Mouse (Mus musculus) heart, adult 2 months (tissue): Measurements from ENCODE around the gene Zswim8. TPM values are rescaled to one million over a fixed set of nuclear protein-coding genes. Genes with fewer than 3 reads are reported as not detected.

ENCODE experiments used
- DNase-seq, 2 experiments: peaks; one replicate each; pipeline ENCODE4 v3.0.0; 2021
- H3K27ac ChIP-seq: fragments of 200-600 bp; 2 replicates; pipeline ENCODE4 v1.8.1; 2022
- H3K27me3 ChIP-seq: fragments of 200-500 bp; 2 replicates; pipeline ENCODE4 v1.6.1; 2012; ENCODE audit warnings: mild to moderate bottlenecking, low read length, inconsistent platforms, mixed read lengths; ENCODE audit not compliant: control insufficient read depth, insufficient read depth
- H3K36me3 ChIP-seq: fragments of 200-500 bp; 2 replicates; pipeline ENCODE4 v1.6.1; 2012; ENCODE audit warnings: low read length, inconsistent platforms; ENCODE audit not compliant: control insufficient read depth, insufficient read depth
- H3K4me1 ChIP-seq: fragments of 200-500 bp; 2 replicates; pipeline ENCODE4 v1.6.1; 2011; ENCODE audit warnings: low read length; ENCODE audit not compliant: control insufficient read depth, insufficient read depth
- H3K4me3 ChIP-seq: fragments of 200-600 bp; 2 replicates; pipeline ENCODE4 v1.8.1; 2022
- H3K79me2 ChIP-seq: fragments of 200-500 bp; replicated peaks from 2 replicates; pipeline ENCODE4 v1.6.1; 2012; ENCODE audit warnings: mild to moderate bottlenecking, inconsistent platforms, low read length, moderate library complexity, mixed read lengths; ENCODE audit not compliant: control insufficient read depth, insufficient read depth
- H3K9ac ChIP-seq: fragments of 200-500 bp; 2 replicates; pipeline ENCODE4 v1.6.1; 2012; ENCODE audit warnings: low read depth, mild to moderate bottlenecking, control low read depth, inconsistent platforms, low read length, mixed read lengths
- CTCF ChIP-seq: fragments of 200-600 bp; IDR thresholded peaks from 2 replicates; pipeline ENCODE4 v1.8.1; 2022; ENCODE audit warnings: antibody characterized with exemption, mild to moderate bottlenecking, moderate library complexity
- EP300 ChIP-seq: fragments of 200-500 bp; IDR thresholded peaks from 2 replicates; pipeline ENCODE4 v1.6.1; 2011; ENCODE audit warnings: low read depth, low read length, control low read depth; ENCODE audit not compliant: insufficient read depth
- POLR2A ChIP-seq: fragments of 200-500 bp; IDR thresholded peaks from 2 replicates; pipeline ENCODE4 v1.6.1; 2011; ENCODE audit warnings: mild to moderate bottlenecking, low read depth, low read length, control low read depth; ENCODE audit not compliant: insufficient read depth
- WGBS: fragments of 180-500 bp; shearing (Covaris S2); methylation state at CpG from one replicate; pipeline ENCODE4 v1.1.7; 2018; 5-methylcytosine and 5-hydroxymethylcytosine counted together
- intact Hi-C: fragments of 180-260 bp; cut with DNase I; formaldehyde crosslinking; loops from one replicate; pipeline ENCODE4 v1.15.1; 2025
- polyA plus RNA-seq: library from polyadenylated mRNA; depleted of rRNA; stranded (reverse); fragments of >200 nt; gene quantifications from 2 replicates; pipeline ENCODE4 v1.2.3, GENCODE M21; 2012
- total RNA-seq, 2 experiments: library from RNA; stranded (reverse); gene quantifications; 2 replicates each; pipeline ENCODE4 v1.2.3; 2021

Zswim8 gene
- total and polyA plus RNA-seq, 3 experiments: 38.5 to 108 (median 40.0) TPM

GRCm38 (mm10) chr14:20661661-20662331 lies 45.6 kb upstream of the Zswim8 start:
- no peaks in the 10 kb centered on the region; the same call in 1 of the 2 replicates for H3K4me1 ChIP-seq
- DNase-seq: no peak
- TF ChIP-seq POLR2A (no peak), EP300 (no peak), CTCF (no peak)

GRCm38 (mm10) chr14:20662740-20663139 lies 44.6 kb upstream of the Zswim8 start:
- Histone ChIP-seq H3K9ac (no peak overlapping the region; the same call in 1 of the 2 replicates), H3K27me3 (no peaks in the 10 kb centered on the region), H3K4me1 (no peaks in the 10 kb centered on the region; the same call in 1 of the 2 replicates), H3K79me2 (no peaks in the 10 kb centered on the region), H3K4me3 (no peak overlapping the region; the same call in 1 of the 2 replicates), H3K36me3 (no peaks in the 10 kb centered on the region), H3K27ac (peak overlapping the region; percentile 96)
- TF ChIP-seq EP300: no peak
- TF ChIP-seq POLR2A: 0 out of 2 replicates have a peak, but pooled peaks have one; percentile 24
- no peak for TF ChIP-seq CTCF
- DNase-seq: no peak
- intact Hi-C loops: no loop called here
- 64% methylated on average over 3 of the region's 3 CpGs for WGBS

More at GRCm38 (mm10) chr14:20661661-20662331, 45.6 kb upstream of the Zswim8 start:
- Histone ChIP-seq H3K27ac (peak overlapping the region; percentile 96), H3K79me2 (no peaks in the 10 kb centered on the region), H3K4me3 (peak overlapping the region; percentile 73), H3K36me3 (no peaks in the 10 kb centered on the region), H3K27me3 (no peaks in the 10 kb centered on the region), H3K9ac (peak overlapping the region; percentile 81)
- intact Hi-C loops: loop anchor here (2.0 kb wide), 1 partner anchor 21 kb away; the partner anchor contains the start of gene Usp54
- WGBS: 20% methylated on average over 19 of the region's 19 CpGs

DNA sequence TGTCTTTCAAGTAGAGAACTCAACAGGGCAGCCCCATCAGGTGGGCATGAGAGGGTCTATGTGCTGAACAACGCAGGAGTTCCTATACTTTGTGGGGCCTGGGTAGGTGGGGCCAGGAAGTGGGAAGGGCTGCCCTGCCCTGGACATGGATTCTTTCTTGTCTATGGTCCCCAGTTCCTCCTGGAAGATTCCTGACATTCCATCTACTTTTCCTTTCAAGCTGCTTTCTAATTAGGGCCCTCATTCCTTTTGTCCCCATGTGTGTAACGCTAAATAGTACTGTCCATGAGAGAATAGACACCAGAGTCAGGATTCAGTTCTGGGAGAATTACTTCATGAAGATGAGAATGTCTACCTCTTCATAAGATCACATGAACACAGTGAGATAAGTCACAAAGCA lies 43.8 kb upstream of the Zswim8 start:
- no peak for DNase-seq
- TF ChIP-seq CTCF (no peak), POLR2A (peak; percentile 29; the same call in 1 of the 2 replicates)
- no peak overlapping the region for H3K9ac ChIP-seq
- intact Hi-C loops: no loop called here
- H3K79me2 ChIP-seq: no peaks in the 10 kb centered on the region
- peak overlapping the region; percentile 96 for H3K27ac ChIP-seq
- 31% methylated on average over 2 of the region's 2 CpGs for WGBS
- no peaks in the 10 kb centered on the region for H3K27me3 ChIP-seq
- peak overlapping the region; percentile 17; the same call in 1 of the 2 replicates for H3K4me3 ChIP-seq
- H3K36me3 ChIP-seq: no peaks in the 10 kb centered on the region
- H3K4me1 ChIP-seq: no peaks in the 10 kb centered on the region; the same call in 1 of the 2 replicates

GRCm38 (mm10) chr14:20664436-20664835 lies 42.9 kb upstream of the Zswim8 start:
- Histone ChIP-seq H3K4me3 (peak overlapping the region; percentile 17), H3K36me3 (no peaks in the 10 kb centered on the region; the same call in 1 of the 2 replicates), H3K27me3 (no peaks in the 10 kb centered on the region), H3K79me2 (no peaks in the 10 kb centered on the region), H3K9ac (peak overlapping the region; percentile 36), H3K4me1 (no peaks in the 10 kb centered on the region; the same call in 1 of the 2 replicates), H3K27ac (peak overlapping the region; percentile 96)
- no peak for DNase-seq
- WGBS: 40% methylated on average over 3 of the region's 3 CpGs
- TF ChIP-seq CTCF (no peak), EP300 (peak; percentile 60; the same call in 1 of the 2 replicates), POLR2A (no peak)
- intact Hi-C loops: no loop called here

GRCm38 (mm10) chr14:20667469-20667868 lies 39.9 kb upstream of the Zswim8 start:
- Histone ChIP-seq H3K4me3 (peak overlapping the region; percentile 51), H3K27ac (peak overlapping the region; percentile 96)

More at GRCm38 (mm10) chr14:20667469-20667868, 39.9 kb upstream of the Zswim8 start:
- Histone ChIP-seq H3K27me3 (no peaks in the 10 kb centered on the region), H3K79me2 (no peaks in the 10 kb centered on the region), H3K9ac (peak overlapping the region; percentile 90), H3K36me3 (no peaks in the 10 kb centered on the region; the same call in 1 of the 2 replicates), H3K4me1 (no peaks in the 10 kb centered on the region; the same call in 1 of the 2 replicates)
- intact Hi-C loops: no loop called here
- DNase-seq: no peak
- WGBS: 67% methylated on average over 1 of the region's 1 CpGs
- TF ChIP-seq CTCF: no peak
- no peak for TF ChIP-seq POLR2A
- TF ChIP-seq EP300: no peak
